Mouse (Mus musculus): Measurements from ENCODE around the gene Gpr161.

- TF ChIP-seq CTCF (IDR thresholded peaks at IDR 0.05; ENCODE audit: low read depth) (no peak), EP300 (IDR thresholded peaks at IDR 0.05; ENCODE audit: low read depth) (no peak)
Observed at GRCm38 (mm10) chr1:165303209-165303608, 7.6 kb downstream of the Gpr161 start.
